Mouse (Mus musculus) small intestine, adult 2 months (tissue): ENCODE measurements around the gene Armh4. TPM values are rescaled to one million over a fixed set of nuclear protein-coding genes. Genes with fewer than 3 reads are reported as not detected.
A peak's percentile ranks its signal among the peaks of the same experiment; 100 is the strongest.

Experiments used
- H3K27ac ChIP-seq: fragments of 200-500 bp; 2 replicates; pipeline ENCODE4 v1.5.1; 2012; ENCODE audit warnings: low read depth, low read length, control low read depth, inconsistent platforms; ENCODE audit not compliant: insufficient read depth
- H3K27me3 ChIP-seq: fragments of 200-500 bp; 2 replicates; pipeline ENCODE4 v1.6.1; 2012; ENCODE audit warnings: mild to moderate bottlenecking, moderate library complexity, low read length, inconsistent platforms; ENCODE audit not compliant: control insufficient read depth, insufficient read depth
- H3K36me3 ChIP-seq: fragments of 200-500 bp; 2 replicates; pipeline ENCODE4 v1.6.1; 2012; ENCODE audit warnings: mild to moderate bottlenecking, low read length, control low read depth, inconsistent platforms; ENCODE audit not compliant: control insufficient read depth, insufficient read depth
- H3K4me1 ChIP-seq: fragments of 200-500 bp; 2 replicates; pipeline ENCODE4 v1.6.1; 2012; ENCODE audit warnings: low read length, inconsistent platforms, mixed read lengths; ENCODE audit not compliant: control insufficient read depth, insufficient read depth, insufficient read length
- H3K4me3 ChIP-seq: fragments of 200-500 bp; 2 replicates; pipeline ENCODE4 v1.5.1; 2012; ENCODE audit warnings: low read depth, mild to moderate bottlenecking, control low read depth, inconsistent platforms, low read length, moderate library complexity
- CTCF ChIP-seq: fragments of 200-500 bp; IDR thresholded peaks from 2 replicates; pipeline ENCODE4 v1.5.1; 2012; ENCODE audit warnings: low read depth, mild to moderate bottlenecking, control low read depth, inconsistent platforms, low read length, moderate library complexity, mixed read lengths; ENCODE audit not compliant: insufficient replicate concordance, insufficient read length; ENCODE audit errors: extremely low read depth
- POLR2A ChIP-seq: fragments of 200-500 bp; IDR thresholded peaks from 2 replicates; pipeline ENCODE4 v1.6.1; 2012; ENCODE audit warnings: low read depth, mild to moderate bottlenecking, control low read depth, inconsistent platforms, low read length, moderate library complexity
- WGBS: fragments of 180-500 bp; shearing (Covaris S2); methylation state at CpG from one replicate; pipeline ENCODE4 v1.1.7; 2018; 5-methylcytosine and 5-hydroxymethylcytosine counted together
- polyA plus RNA-seq: library from polyadenylated mRNA; depleted of rRNA; stranded (reverse); fragments of >200 nt; gene quantifications from 2 replicates; pipeline ENCODE4 v1.2.3, GENCODE M21; 2012

The Armh4 gene
- polyA plus RNA-seq, 1 experiment: 0.47 TPM

DNA sequence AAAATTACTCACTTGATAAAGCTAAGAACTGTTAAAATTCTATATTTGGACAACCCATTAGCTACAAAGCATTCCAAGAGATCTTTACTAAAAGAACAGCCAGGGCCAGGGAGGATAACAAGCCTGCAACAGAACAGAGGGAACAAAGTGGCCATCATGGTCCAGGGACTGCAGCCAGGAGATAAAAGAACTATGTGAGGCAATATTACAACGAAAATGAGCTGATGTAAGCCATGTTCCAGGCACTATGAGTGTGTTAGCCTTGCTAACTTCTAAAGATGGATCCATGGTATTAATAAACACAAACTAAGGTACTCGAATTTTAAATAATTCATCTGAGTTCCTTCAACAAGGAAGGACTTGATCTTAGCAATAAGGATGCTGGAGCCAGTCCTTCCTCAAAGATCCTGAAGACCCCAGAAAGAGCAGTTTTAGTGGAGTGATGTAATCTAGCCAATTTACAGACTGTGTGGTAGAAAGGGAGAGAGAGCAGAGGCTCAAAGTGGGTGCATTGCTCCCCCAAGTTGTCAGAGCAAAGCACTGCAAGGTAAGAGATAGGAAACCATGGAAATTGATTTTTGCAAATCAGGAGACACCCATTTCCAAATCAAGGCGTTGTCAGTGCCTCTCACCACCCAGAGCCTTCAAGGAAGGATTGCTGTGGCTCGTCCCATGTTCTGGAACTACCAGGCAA is 59.7 kb downstream of the Armh4 start:
- no peaks in the 10 kb centered on the region for H3K4me1 ChIP-seq
- H3K4me3 ChIP-seq: no peak overlapping the region
- H3K36me3 ChIP-seq: no peaks in the 10 kb centered on the region
- WGBS: 34% methylated on average over 4 of the region's 4 CpGs
- H3K27ac ChIP-seq: no peak overlapping the region
- no peak for TF ChIP-seq POLR2A
- no peak for TF ChIP-seq CTCF
- H3K27me3 ChIP-seq: no peaks in the 10 kb centered on the region

GRCm38 (mm10) chr14:49722782-49723181 is 60.4 kb downstream of the Armh4 start:
- H3K27ac ChIP-seq: no peak overlapping the region

DNA sequence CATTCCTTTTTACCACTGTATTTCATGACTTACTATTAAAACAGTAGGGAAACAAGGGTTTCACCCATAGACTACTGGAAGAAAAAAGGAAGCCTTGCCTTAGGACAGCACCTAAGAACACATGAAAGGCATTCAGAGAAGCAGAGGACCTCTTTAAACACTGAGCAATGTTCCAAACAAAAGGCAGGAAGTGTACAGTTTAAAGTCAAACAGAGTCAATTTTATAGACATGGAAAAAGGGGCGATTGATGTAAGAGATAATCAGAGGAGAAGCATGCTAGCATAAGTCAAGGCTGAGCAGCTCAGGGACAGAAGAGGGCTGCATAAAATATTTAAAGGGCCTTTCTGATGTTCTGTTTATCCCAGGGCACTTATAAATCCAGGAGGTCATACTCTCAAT is 61.9 kb downstream of the Armh4 start:
- H3K27ac ChIP-seq: no peak overlapping the region
- TF ChIP-seq CTCF (no peak), POLR2A (no peak)
- no peak overlapping the region for H3K4me3 ChIP-seq
- H3K4me1 ChIP-seq: no peaks in the 10 kb centered on the region
- no peaks in the 10 kb centered on the region for H3K27me3 ChIP-seq
- no peaks in the 10 kb centered on the region for H3K36me3 ChIP-seq
- 41% methylated on average over 1 of the region's 1 CpGs for WGBS

More at GRCm38 (mm10) chr14:49722782-49723181, 60.4 kb downstream of the Armh4 start:
- TF ChIP-seq POLR2A (no peak), CTCF (no peak)
- Histone ChIP-seq H3K4me3 (no peak overlapping the region), H3K27me3 (no peaks in the 10 kb centered on the region), H3K36me3 (no peaks in the 10 kb centered on the region), H3K4me1 (no peaks in the 10 kb centered on the region)
- 46% methylated on average over 3 of the region's 3 CpGs for WGBS

DNA sequence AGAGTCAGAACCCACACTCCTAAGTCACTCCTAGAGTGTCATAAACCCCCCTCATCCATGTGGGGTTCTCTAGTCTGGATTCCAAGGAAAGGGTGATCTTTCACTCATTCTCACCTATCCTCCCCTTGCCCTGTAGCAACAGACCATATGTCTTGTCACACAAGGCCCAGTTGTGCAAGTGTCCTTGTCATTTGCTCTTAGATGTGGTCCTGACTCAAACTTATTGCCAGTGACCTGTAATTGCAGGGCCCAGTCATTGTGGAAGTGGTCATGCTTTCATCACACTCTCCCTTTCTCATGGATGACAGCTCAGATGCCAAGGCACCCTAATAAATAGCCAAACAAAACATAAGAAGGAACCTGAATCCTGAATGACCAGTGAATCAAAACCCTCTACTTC is 63.5 kb downstream of the Armh4 start:
- no peak for TF ChIP-seq CTCF
- no peak for TF ChIP-seq POLR2A
- no peak overlapping the region for H3K27ac ChIP-seq
- H3K4me1 ChIP-seq: no peaks in the 10 kb centered on the region
- no peaks in the 10 kb centered on the region for H3K36me3 ChIP-seq
- no peaks in the 10 kb centered on the region for H3K27me3 ChIP-seq
- H3K4me3 ChIP-seq: no peak overlapping the region

- no peaks in the 10 kb centered on the region for H3K27me3 ChIP-seq
- peak; percentile 38; the same call in 1 of the 2 replicates for TF ChIP-seq CTCF
- TF ChIP-seq POLR2A: no peak
- H3K4me3 ChIP-seq: no peak overlapping the region
- WGBS: 21% methylated on average over 3 of the region's 3 CpGs
- H3K36me3 ChIP-seq: no peaks in the 10 kb centered on the region
- H3K4me1 ChIP-seq: no peaks in the 10 kb centered on the region
- H3K27ac ChIP-seq: no peak overlapping the region
These were observed 72.2 kb downstream of the Armh4 start for GRCm38 (mm10) chr14:49711016-49711415.

GRCm38 (mm10) chr14:49703432-49704200 is 79.6 kb downstream of the Armh4 start:
- H3K27me3 ChIP-seq: no peaks in the 10 kb centered on the region
- no peaks in the 10 kb centered on the region for H3K36me3 ChIP-seq
- TF ChIP-seq POLR2A (no peak), CTCF (no peak)
- H3K4me3 ChIP-seq: no peak overlapping the region
- WGBS: 21% methylated on average over 3 of the region's 3 CpGs
- H3K27ac ChIP-seq: no peak overlapping the region
- H3K4me1 ChIP-seq: no peaks in the 10 kb centered on the region
